Mouse (Mus musculus): ENCODE measurements around the gene Hhex. TPM values are rescaled to one million over a fixed set of nuclear protein-coding genes. Genes with fewer than 3 reads are reported as not detected.

Hhex gene
- polyA plus RNA-seq, 1 experiment: 5.1 TPM

- Histone ChIP-seq H3K36me3 (ENCODE audit: control insufficient read depth, insufficient read depth, low read length) (no peaks in the 10 kb centered on the region), H3K4me3 (ENCODE audit: control insufficient read depth, insufficient read depth, low read length) (no peak overlapping the region), H3K27ac (ENCODE audit: control insufficient read depth, insufficient read depth, low read length) (no peak overlapping the region), H3K27me3 (ENCODE audit: control insufficient read depth, insufficient read depth, low read length) (no peaks in the 10 kb centered on the region), H3K4me1 (replicated peaks; ENCODE audit: control insufficient read depth, insufficient read depth, low read length) (no peaks in the 10 kb centered on the region)
- no peak for DNase-seq
- TF ChIP-seq POLR2A (IDR thresholded peaks at IDR 0.05; ENCODE audit: control insufficient read depth, extremely low read depth, insufficient read depth, low read length, poor library complexity): no peak
- TF ChIP-seq CTCF (IDR thresholded peaks at IDR 0.05; ENCODE audit: borderline replicate concordance, control insufficient read depth, extremely low read depth, insufficient read depth, low read length, poor library complexity): no peak
- WGBS: 98% methylated on average over 6 of the region's 6 CpGs
Measured at GRCm38 (mm10) chr19:37484787-37485186, 50.2 kb downstream of the Hhex start.

GRCm38 (mm10) chr19:37486801-37487200 is 52.2 kb downstream of the Hhex start:
- H3K27me3 ChIP-seq (ENCODE audit: control insufficient read depth, insufficient read depth, low read length): no peaks in the 10 kb centered on the region
- no peak overlapping the region for H3K27ac ChIP-seq (ENCODE audit: control insufficient read depth, insufficient read depth, low read length)
- DNase-seq: no peak
- TF ChIP-seq CTCF (IDR thresholded peaks at IDR 0.05; ENCODE audit: borderline replicate concordance, control insufficient read depth, extremely low read depth, insufficient read depth, low read length, poor library complexity) (no peak), POLR2A (IDR thresholded peaks at IDR 0.05; ENCODE audit: control insufficient read depth, extremely low read depth, insufficient read depth, low read length, poor library complexity) (no peak)
- H3K36me3 ChIP-seq (ENCODE audit: control insufficient read depth, insufficient read depth, low read length): no peaks in the 10 kb centered on the region
- H3K4me3 ChIP-seq (ENCODE audit: control insufficient read depth, insufficient read depth, low read length): no peak overlapping the region
- WGBS: 93% methylated on average over 6 of the region's 6 CpGs
- no peaks in the 10 kb centered on the region for H3K4me1 ChIP-seq (replicated peaks; ENCODE audit: control insufficient read depth, insufficient read depth, low read length)

GRCm38 (mm10) chr19:37487811-37488475 is 53.3 kb downstream of the Hhex start:
- WGBS: 94% methylated on average over 5 of the region's 5 CpGs
- DNase-seq: no peak
- TF ChIP-seq POLR2A (IDR thresholded peaks at IDR 0.05; ENCODE audit: control insufficient read depth, extremely low read depth, insufficient read depth, low read length, poor library complexity) (no peak), CTCF (IDR thresholded peaks at IDR 0.05; ENCODE audit: borderline replicate concordance, control insufficient read depth, extremely low read depth, insufficient read depth, low read length, poor library complexity) (no peak)
- no peak overlapping the region for H3K27ac ChIP-seq (ENCODE audit: control insufficient read depth, insufficient read depth, low read length)
- no peaks in the 10 kb centered on the region for H3K36me3 ChIP-seq (ENCODE audit: control insufficient read depth, insufficient read depth, low read length)
- H3K27me3 ChIP-seq (ENCODE audit: control insufficient read depth, insufficient read depth, low read length): no peaks in the 10 kb centered on the region
- no peak overlapping the region for H3K4me3 ChIP-seq (ENCODE audit: control insufficient read depth, insufficient read depth, low read length)
- no peaks in the 10 kb centered on the region for H3K4me1 ChIP-seq (replicated peaks; ENCODE audit: control insufficient read depth, insufficient read depth, low read length)

GRCm38 (mm10) chr19:37488608-37489262 is 54.1 kb downstream of the Hhex start:
- Histone ChIP-seq H3K27ac (ENCODE audit: control insufficient read depth, insufficient read depth, low read length) (no peak overlapping the region), H3K4me1 (replicated peaks; ENCODE audit: control insufficient read depth, insufficient read depth, low read length) (no peaks in the 10 kb centered on the region), H3K4me3 (ENCODE audit: control insufficient read depth, insufficient read depth, low read length) (no peak overlapping the region), H3K27me3 (ENCODE audit: control insufficient read depth, insufficient read depth, low read length) (no peaks in the 10 kb centered on the region), H3K36me3 (ENCODE audit: control insufficient read depth, insufficient read depth, low read length) (no peaks in the 10 kb centered on the region)
- no peak for DNase-seq
- WGBS: 27% methylated on average over 7 of the region's 7 CpGs
- TF ChIP-seq CTCF (IDR thresholded peaks at IDR 0.05; ENCODE audit: borderline replicate concordance, control insufficient read depth, extremely low read depth, insufficient read depth, low read length, poor library complexity) (no peak), POLR2A (IDR thresholded peaks at IDR 0.05; ENCODE audit: control insufficient read depth, extremely low read depth, insufficient read depth, low read length, poor library complexity) (no peak)

Other genes with a start within 250 kb of the Hhex start
- 34.4 and 55.9 TPM in 2 replicates for gene March5, start 227.3 kb upstream of the Hhex start, polyA plus RNA-seq (2012; rRNA removed)
- gene Cpeb3, start 226.2 kb upstream of the Hhex start, polyA plus RNA-seq (2012; rRNA removed): 3.5 and 3.8 TPM in 2 replicates
- 19.8 and 21.4 TPM in 2 replicates for gene Ide, start 97.0 kb upstream of the Hhex start, polyA plus RNA-seq (2012; rRNA removed)
- 22.5 and 29.0 TPM in 2 replicates for gene Kif11, start 58.4 kb upstream of the Hhex start, polyA plus RNA-seq (2012; rRNA removed)
- gene Exoc6, start 115.6 kb downstream of the Hhex start, polyA plus RNA-seq (2012; rRNA removed): 6.7 and 8.7 TPM in 2 replicates

Data from thymus, adult 2 months (tissue).